Mouse (Mus musculus) midbrain, embryonic 14.5 days (tissue): ENCODE measurements around the gene 1700012B07Rik. TPM values are rescaled to one million over a fixed set of nuclear protein-coding genes. Genes with fewer than 3 reads are reported as not detected.

Experiments
- ATAC-seq: fragments of 200-750 bp; cut with Nextera tagmentation; 2 replicates; pipeline ENCODE4 v1.8.0; 2017; ENCODE audit warnings: moderate number of reproducible peaks, moderate library complexity; ENCODE audit not compliant: low FRiP score, low TSS enrichment
- DNase-seq: peaks from one replicate; pipeline ENCODE4 v3.0.0-alpha.2; 2015
- H3K27ac ChIP-seq: fragments of 300-500 bp; sonication (generic); replicated peaks from 2 replicates; pipeline ENCODE4 v1.5.1; 2014; ENCODE audit warnings: mild to moderate bottlenecking, low read depth, low read length, moderate library complexity
- H3K27me3 ChIP-seq: fragments of 300-500 bp; sonication (generic); 2 replicates; pipeline ENCODE4 v1.6.1; 2014; ENCODE audit warnings: low read length, control low read depth, mixed read lengths; ENCODE audit not compliant: control insufficient read depth, insufficient read depth
- H3K36me3 ChIP-seq: fragments of 300-500 bp; sonication (generic); 2 replicates; pipeline ENCODE4 v1.6.1; 2014; ENCODE audit warnings: low read length, control low read depth; ENCODE audit not compliant: control insufficient read depth, insufficient read depth
- H3K4me1 ChIP-seq: fragments of 300-500 bp; sonication (generic); 2 replicates; pipeline ENCODE4 v1.6.1; 2014; ENCODE audit warnings: mild to moderate bottlenecking, antibody characterized with exemption, low read length, control low read depth; ENCODE audit not compliant: control insufficient read depth, insufficient read depth
- H3K4me2 ChIP-seq: fragments of 300-500 bp; sonication (generic); 2 replicates; pipeline ENCODE4 v1.6.1; 2014; ENCODE audit warnings: mild to moderate bottlenecking, low read length, moderate library complexity
- H3K4me3 ChIP-seq: fragments of 300-500 bp; sonication (generic); replicated peaks from 2 replicates; pipeline ENCODE4 v1.5.1; 2014; ENCODE audit warnings: low read depth, low read length
- H3K9ac ChIP-seq: fragments of 300-500 bp; sonication (generic); replicated peaks from 2 replicates; pipeline ENCODE4 v1.6.1; 2014; ENCODE audit warnings: mild to moderate bottlenecking, low read length, moderate library complexity
- H3K9me3 ChIP-seq: fragments of 300-500 bp; sonication (generic); 2 replicates; pipeline ENCODE4 v1.6.1; 2016; ENCODE audit warnings: low read length, control low read depth, mixed read lengths; ENCODE audit not compliant: control insufficient read depth
- WGBS: fragments of 180-500 bp; shearing (Covaris S2); extraction: QIAGEN DNeasy Blood & Tissue Kit; methylation state at CpG from one replicate; pipeline ENCODE4 v1.1.7; 2014; 5-methylcytosine and 5-hydroxymethylcytosine counted together
- polyA plus RNA-seq: library from polyadenylated mRNA; unstranded; fragments of >200 nt; fragmentation: Nextera tagmentation; extraction: Ambion mirVana; gene quantifications from 2 replicates; pipeline ENCODE4 v1.2.1, GENCODE M21; 2014

1700012B07Rik gene
- polyA plus RNA-seq, 1 experiment from 2014 or later, result not detected

- Histone ChIP-seq H3K4me3 (no peak overlapping the region), H3K4me1 (no peaks in the 10 kb centered on the region), H3K9me3 (no peaks in the 10 kb centered on the region), H3K9ac (no peak overlapping the region), H3K4me2 (no peak overlapping the region), H3K27me3 (no peaks in the 10 kb centered on the region), H3K36me3 (no peaks in the 10 kb centered on the region), H3K27ac (no peak overlapping the region)
- WGBS, result 85% methylated on average over 10 of the region's 10 CpGs
- ATAC-seq (no peak), DNase-seq (no peak)
Measured at GRCm38 (mm10) chr11:109872056-109872455, 44.2 kb upstream of the 1700012B07Rik start.

GRCm38 (mm10) chr11:109867861-109868260, 40.0 kb upstream of the 1700012B07Rik start:
- H3K27me3 ChIP-seq, result no peaks in the 10 kb centered on the region
- H3K4me3 ChIP-seq, result no peak overlapping the region
- no peak overlapping the region for H3K9ac ChIP-seq
- no peaks in the 10 kb centered on the region for H3K4me1 ChIP-seq
- no peaks in the 10 kb centered on the region for H3K9me3 ChIP-seq
- no peak for ATAC-seq
- H3K27ac ChIP-seq, result no peak overlapping the region
- no peak overlapping the region for H3K4me2 ChIP-seq
- 85% methylated on average over 5 of the region's 5 CpGs for WGBS
- H3K36me3 ChIP-seq, result no peaks in the 10 kb centered on the region
- DNase-seq, result no peak

GRCm38 (mm10) chr11:109866537-109867160, 38.8 kb upstream of the 1700012B07Rik start:
- 83% methylated on average over 11 of the region's 11 CpGs for WGBS

GRCm38 (mm10) chr11:109865526-109865925, 37.7 kb upstream of the 1700012B07Rik start:
- Histone ChIP-seq H3K9ac (no peak overlapping the region), H3K4me2 (no peak overlapping the region), H3K9me3 (no peaks in the 10 kb centered on the region), H3K36me3 (no peaks in the 10 kb centered on the region), H3K27ac (no peak overlapping the region), H3K27me3 (no peaks in the 10 kb centered on the region), H3K4me3 (no peak overlapping the region), H3K4me1 (no peaks in the 10 kb centered on the region)
- DNase-seq, result no peak
- ATAC-seq, result no peak
- 87% methylated on average over 8 of the region's 8 CpGs for WGBS

More at GRCm38 (mm10) chr11:109866537-109867160, 38.8 kb upstream of the 1700012B07Rik start:
- Histone ChIP-seq H3K9ac (no peak overlapping the region), H3K4me1 (no peaks in the 10 kb centered on the region), H3K4me2 (no peak overlapping the region), H3K27ac (no peak overlapping the region), H3K36me3 (no peaks in the 10 kb centered on the region), H3K9me3 (no peaks in the 10 kb centered on the region), H3K27me3 (no peaks in the 10 kb centered on the region), H3K4me3 (no peak overlapping the region)
- no peak for ATAC-seq
- DNase-seq, result no peak

- DNase-seq, result no peak
- no peak for ATAC-seq
- Histone ChIP-seq H3K4me2 (no peak overlapping the region), H3K9ac (no peak overlapping the region), H3K9me3 (no peaks in the 10 kb centered on the region), H3K4me3 (no peak overlapping the region), H3K36me3 (no peaks in the 10 kb centered on the region), H3K27ac (no peak overlapping the region), H3K27me3 (no peaks in the 10 kb centered on the region), H3K4me1 (no peaks in the 10 kb centered on the region; the same call in 1 of the 2 replicates)
- 91% methylated on average over 7 of the region's 7 CpGs for WGBS
Measured at GRCm38 (mm10) chr11:109863951-109864350, 36.1 kb upstream of the 1700012B07Rik start.

- DNase-seq (peak; percentile 83), ATAC-seq (no peak)
- H3K9ac ChIP-seq, result no peak overlapping the region
- no peaks in the 10 kb centered on the region for H3K9me3 ChIP-seq
- no peaks in the 10 kb centered on the region for H3K27me3 ChIP-seq
- WGBS, result 67% methylated on average over 9 of the region's 9 CpGs
- H3K36me3 ChIP-seq, result no peaks in the 10 kb centered on the region
- no peaks in the 10 kb centered on the region; the same call in 1 of the 2 replicates for H3K4me1 ChIP-seq
- no peak overlapping the region for H3K4me2 ChIP-seq
- H3K27ac ChIP-seq, result no peak overlapping the region
- H3K4me3 ChIP-seq, result no peak overlapping the region
Measured at GRCm38 (mm10) chr11:109863194-109863746, 35.4 kb upstream of the 1700012B07Rik start.

GRCm38 (mm10) chr11:109860508-109860907, 32.7 kb upstream of the 1700012B07Rik start:
- no peak overlapping the region for H3K9ac ChIP-seq
- WGBS, result 8% methylated on average over 10 of the region's 10 CpGs
- no peak overlapping the region for H3K4me3 ChIP-seq
- H3K27me3 ChIP-seq, result no peaks in the 10 kb centered on the region
- ATAC-seq, result no peak
- H3K36me3 ChIP-seq, result no peaks in the 10 kb centered on the region
- no peak overlapping the region for H3K27ac ChIP-seq
- H3K4me1 ChIP-seq, result no peaks in the 10 kb centered on the region; the same call in 1 of the 2 replicates
- peak; percentile 96 for DNase-seq
- no peaks in the 10 kb centered on the region for H3K9me3 ChIP-seq
- peak overlapping the region; percentile 24; the same call in 1 of the 2 replicates for H3K4me2 ChIP-seq

GRCm38 (mm10) chr11:109859939-109860469, 32.2 kb upstream of the 1700012B07Rik start:
- H3K27me3 ChIP-seq, result no peaks in the 10 kb centered on the region

GRCm38 (mm10) chr11:109859441-109859840, 31.6 kb upstream of the 1700012B07Rik start:
- no peaks in the 10 kb centered on the region for H3K36me3 ChIP-seq
- no peak overlapping the region for H3K4me3 ChIP-seq
- DNase-seq (no peak), ATAC-seq (no peak)
- WGBS, result 93% methylated on average over 4 of the region's 4 CpGs
- H3K4me2 ChIP-seq, result no peak overlapping the region
- no peak overlapping the region for H3K9ac ChIP-seq
- H3K4me1 ChIP-seq, result no peaks in the 10 kb centered on the region; the same call in 1 of the 2 replicates
- no peaks in the 10 kb centered on the region for H3K9me3 ChIP-seq
- H3K27me3 ChIP-seq, result no peaks in the 10 kb centered on the region
- H3K27ac ChIP-seq, result no peak overlapping the region

More at GRCm38 (mm10) chr11:109859939-109860469, 32.2 kb upstream of the 1700012B07Rik start:
- DNase-seq, result no peak
- Histone ChIP-seq H3K36me3 (no peaks in the 10 kb centered on the region), H3K9ac (no peak overlapping the region), H3K4me1 (no peaks in the 10 kb centered on the region; the same call in 1 of the 2 replicates), H3K9me3 (no peaks in the 10 kb centered on the region), H3K4me3 (no peak overlapping the region), H3K27ac (no peak overlapping the region), H3K4me2 (peak overlapping the region; percentile 24; the same call in 1 of the 2 replicates)
- 73% methylated on average over 14 of the region's 14 CpGs for WGBS
- no peak for ATAC-seq
